Mouse (Mus musculus) forebrain, embryonic 10.5 days (tissue): Measurements from ENCODE around the gene Muc20. TPM values are rescaled to one million over a fixed set of nuclear protein-coding genes. Genes with fewer than 3 reads are reported as not detected.

Experiments used
- DNase-seq: peaks from one replicate; pipeline ENCODE4 v3.0.0-alpha.2; 2017; ENCODE audit warnings: low spot score; ENCODE audit errors: extremely low spot score
- H3K27ac ChIP-seq: fragments of 300-500 bp; sonication (generic); 2 replicates; pipeline ENCODE4 v1.5.1; 2016; ENCODE audit warnings: mild to moderate bottlenecking
- H3K27me3 ChIP-seq: fragments of 300-500 bp; sonication (generic); 2 replicates; pipeline ENCODE4 v1.6.1; 2016; ENCODE audit warnings: mild to moderate bottlenecking; ENCODE audit not compliant: poor library complexity, severe bottlenecking
- H3K36me3 ChIP-seq: fragments of 300-500 bp; sonication (generic); replicated peaks from 2 replicates; pipeline ENCODE4 v1.6.1; 2016; ENCODE audit warnings: mild to moderate bottlenecking, moderate library complexity
- H3K4me1 ChIP-seq: fragments of 300-500 bp; sonication (generic); 2 replicates; pipeline ENCODE4 v1.6.1; 2016
- H3K4me3 ChIP-seq: fragments of 300-500 bp; sonication (generic); 2 replicates; pipeline ENCODE4 v1.5.1; 2016; ENCODE audit warnings: mild to moderate bottlenecking, moderate library complexity
- H3K9me3 ChIP-seq: fragments of 300-500 bp; sonication (generic); 2 replicates; pipeline ENCODE4 v1.6.1; 2016; ENCODE audit warnings: mild to moderate bottlenecking, moderate library complexity
- WGBS: fragments of 180-500 bp; shearing (Covaris S2); methylation state at CpG from one replicate; pipeline ENCODE4 v1.1.7; 2016; 5-methylcytosine and 5-hydroxymethylcytosine counted together
- polyA plus RNA-seq: library from polyadenylated mRNA; unstranded; fragments of >200 nt; fragmentation: Nextera tagmentation; extraction: Ambion mirVana; gene quantifications from 2 replicates; pipeline ENCODE4 v1.2.1, GENCODE M21; 2016

Gene Muc20
- polyA plus RNA-seq, 1 experiment from 2014 or later = not detected

DNA sequence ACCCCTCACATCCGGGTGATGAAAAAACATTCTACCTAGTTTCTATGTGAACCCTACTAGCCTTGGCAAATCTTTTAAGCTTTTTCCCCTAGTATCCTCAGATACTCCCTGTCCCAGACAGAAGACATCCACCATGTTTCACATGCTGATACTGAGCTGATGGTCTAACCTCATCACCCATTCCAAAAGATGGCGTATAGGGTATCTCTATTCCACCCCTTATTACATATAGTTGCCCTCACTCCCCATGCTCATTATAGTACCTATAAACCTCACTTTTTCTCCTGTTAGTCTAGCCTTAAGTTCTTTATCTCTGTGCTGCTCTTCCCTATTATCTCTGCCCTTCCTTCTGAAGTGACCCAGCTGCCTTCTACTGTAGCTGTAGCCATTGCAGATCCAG is 61.6 kb downstream of the Muc20 start, which contains the start of gene Muc4:
Gene Muc4, plus strand, starts transcription at position 301 of the 400 bp plus-strand sequence.
- Histone ChIP-seq H3K4me1 (peaks cover 14% of the 10 kb centered on the region), H3K27ac (no peak within 1 kb of the TSS), H3K9me3 (no peaks in the 10 kb centered on the region), H3K4me3 (no peak within 1 kb of the TSS), H3K36me3 (no peaks in the 10 kb centered on the region), H3K27me3 (no peaks in the 10 kb centered on the region)
- 97% methylated on average over 2 of the region's 2 CpGs for WGBS
- no peak for DNase-seq

DNA sequence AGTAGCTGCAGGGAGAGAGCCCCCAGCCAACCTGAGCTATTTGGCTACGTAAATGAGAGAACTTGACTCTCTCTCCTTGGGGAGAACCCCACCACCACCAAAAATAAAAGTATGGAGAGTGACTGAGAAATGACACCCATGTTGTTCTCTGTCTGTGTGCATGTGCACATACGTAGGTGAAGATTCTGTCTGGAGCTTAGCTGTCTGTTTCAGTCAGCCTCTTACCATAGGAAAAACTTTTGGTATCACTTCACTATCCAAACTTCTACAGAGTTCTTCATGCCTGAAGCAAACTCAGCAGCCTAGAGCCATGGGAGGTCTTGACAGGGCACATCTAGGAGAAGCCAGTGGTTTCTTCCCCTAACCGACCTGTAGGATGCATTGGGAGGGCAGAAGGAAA is 64.0 kb downstream of the Muc20 start:
- no peak for DNase-seq
- 89% methylated on average over 3 of the region's 3 CpGs for WGBS
- Histone ChIP-seq H3K9me3 (no peaks in the 10 kb centered on the region), H3K27me3 (no peaks in the 10 kb centered on the region), H3K4me3 (no peak overlapping the region), H3K4me1 (peaks cover 6% of the 10 kb centered on the region), H3K36me3 (no peaks in the 10 kb centered on the region), H3K27ac (no peak overlapping the region)

DNA sequence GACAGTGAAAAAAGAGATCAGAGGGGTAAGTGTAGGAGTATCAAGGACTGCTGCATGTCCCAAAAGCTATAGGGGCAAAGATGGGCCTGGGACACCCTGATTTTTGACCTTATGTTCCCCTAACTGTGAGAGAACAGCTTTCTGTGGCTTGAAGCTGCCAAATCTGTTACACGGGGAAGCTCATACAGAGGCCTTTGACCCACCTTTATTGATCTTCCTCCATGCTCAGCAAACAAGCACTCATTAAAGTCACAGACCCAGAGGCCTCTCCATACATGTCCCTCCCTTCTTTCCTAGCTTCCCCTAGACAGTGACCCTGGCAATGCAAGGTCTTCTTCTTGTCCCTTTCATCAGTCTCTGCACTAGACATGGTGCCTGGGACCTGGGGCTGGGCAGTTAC is 68.5 kb downstream of the Muc20 start:
- no peaks in the 10 kb centered on the region for H3K36me3 ChIP-seq
- H3K4me3 ChIP-seq = no peak overlapping the region
- no peaks in the 10 kb centered on the region for H3K9me3 ChIP-seq
- H3K27ac ChIP-seq = no peak overlapping the region
- H3K4me1 ChIP-seq = no peaks in the 10 kb centered on the region
- no peak for DNase-seq
- 91% methylated on average over 1 of the region's 1 CpGs for WGBS
- no peaks in the 10 kb centered on the region for H3K27me3 ChIP-seq

DNA sequence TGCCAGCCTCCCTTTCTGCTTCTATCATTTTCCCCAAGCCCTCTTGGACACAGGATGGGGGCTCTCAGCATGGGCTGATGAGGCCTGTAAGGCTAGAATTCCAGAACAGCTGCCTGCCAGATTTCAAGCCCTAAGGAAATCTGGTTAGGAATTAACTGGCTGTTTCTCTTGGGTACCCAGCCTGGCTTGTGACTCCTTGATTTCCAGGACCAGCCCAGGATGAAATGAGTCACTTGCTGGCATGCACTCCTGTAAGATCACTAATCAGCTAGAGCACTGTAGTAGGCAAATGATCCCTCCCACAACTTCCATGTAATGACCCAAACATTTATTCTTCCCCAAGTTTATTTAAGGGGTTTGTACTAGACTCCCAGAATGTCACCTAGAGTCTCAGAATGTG is 69.0 kb downstream of the Muc20 start:
- Histone ChIP-seq H3K27ac (no peak overlapping the region), H3K4me1 (no peaks in the 10 kb centered on the region), H3K27me3 (no peaks in the 10 kb centered on the region), H3K36me3 (no peaks in the 10 kb centered on the region), H3K4me3 (no peak overlapping the region), H3K9me3 (no peaks in the 10 kb centered on the region)
- no peak for DNase-seq

Other genes with a start within 250 kb of the Muc20 start
- gene Tfrc, start 188.5 kb downstream of the Muc20 start, polyA plus RNA-seq = 71.3 and 72.0 TPM in 2 replicates
- gene Tnk2, start 153.6 kb downstream of the Muc20 start, polyA plus RNA-seq = 10.1 and 11.0 TPM in 2 replicates
- gene Muc4, start 61.5 kb downstream of the Muc20 start, polyA plus RNA-seq = 0.15 TPM in 1 of 2 replicates, not detected in the other
- not detected in 2 replicates for gene Smbd1, start 13.0 kb upstream of the Muc20 start, polyA plus RNA-seq
- gene Fyttd1, start 80.1 kb upstream of the Muc20 start, polyA plus RNA-seq = 99.0 and 101 TPM in 2 replicates
- 18.0 and 19.9 TPM in 2 replicates for gene Rubcn, start 80.3 kb upstream of the Muc20 start, polyA plus RNA-seq
- gene Lrch3, start 116.7 kb upstream of the Muc20 start, polyA plus RNA-seq = 29.4 and 33.9 TPM in 2 replicates